9 mouse cellular contexts compared by ENCODE assay signal in the genomic region with DNA sequence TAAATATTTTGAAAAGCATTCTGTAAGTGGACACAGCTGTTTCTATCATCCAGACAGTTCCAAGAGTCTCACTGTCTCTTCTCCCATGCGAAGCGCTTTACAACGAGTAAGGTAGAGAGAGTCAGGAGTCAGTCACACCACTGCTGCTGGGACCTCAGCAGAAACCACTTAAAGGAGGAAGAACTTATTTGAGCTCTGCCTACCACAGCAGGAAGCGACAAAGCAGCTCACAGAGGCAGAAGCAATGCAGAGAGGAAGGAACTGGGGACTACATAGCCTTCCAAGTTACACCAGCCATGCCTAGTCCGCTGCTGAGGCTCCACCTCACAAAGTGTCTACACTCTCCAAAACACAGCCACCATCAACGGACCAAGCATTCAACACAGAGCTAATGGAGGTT. TPM values are rescaled to one million over a fixed set of nuclear protein-coding genes. Genes with fewer than 3 reads are reported as not detected.
DNase-seq lines count a peak whose midpoint lies in the region; ATAC-seq and TF ChIP-seq lines count a peak whose summit lies in the region.
"Had no signal": no experiment of that assay in that cellular context is flagged by ENCODE, and none has a peak within 500 bp of the region (broad histone marks: within the 10 kb centered on the region; RNA-seq: fewer than 3 reads in every experiment).

No protein-coding gene starts in this region.

- H3K4me1 ChIP-seq in heart, embryonic 15.5 days (replicated peaks), result peaks cover 22% of the 10 kb centered on the region
- peaks cover 5% of the 10 kb centered on the region; the same call in 1 of the 2 replicates for H3K4me1 ChIP-seq in hindbrain, postnatal 0 days (ENCODE audit: insufficient read depth, low read length)

- H3K9me3 ChIP-seq in heart, embryonic 15.5 days (replicated peaks), result no peaks in the 10 kb centered on the region
- H3K9me3 ChIP-seq in hindbrain, postnatal 0 days (ENCODE audit: low read length), result no peaks in the 10 kb centered on the region

- TF ChIP-seq CTCF in hindbrain, postnatal 0 days (IDR thresholded peaks at IDR 0.05; ENCODE audit: low read depth), result no peak

- H3K4me2 ChIP-seq in heart, embryonic 15.5 days, result no peak overlapping the region
- no peak overlapping the region for H3K4me2 ChIP-seq in hindbrain, postnatal 0 days (ENCODE audit: low read depth, low read length)

- 0 out of 2 replicates have a peak, but pooled peaks have one; percentile 18 for ATAC-seq in heart, embryonic 15.5 days (replicated peaks; ENCODE audit: insufficient number of reproducible peaks, insufficient read depth, low FRiP score, low read depth)
- ATAC-seq in hindbrain, postnatal 0 days, result no peak

- no peak overlapping the region for H3K4me3 ChIP-seq in heart, embryonic 15.5 days
- peak overlapping the region; percentile 0; the same call in 1 of the 2 replicates for H3K4me3 ChIP-seq in macrophage (ENCODE audit: inconsistent target)
- no peak overlapping the region for H3K4me3 ChIP-seq in hindbrain, postnatal 0 days (ENCODE audit: low read length)

- H3K36me3 ChIP-seq in heart, embryonic 15.5 days, result no peaks in the 10 kb centered on the region
- H3K36me3 ChIP-seq in macrophage (ENCODE audit: inconsistent target), result no peaks in the 10 kb centered on the region
- no peaks in the 10 kb centered on the region for H3K36me3 ChIP-seq in hindbrain, postnatal 0 days (ENCODE audit: insufficient read depth, low read length)

- H3K9ac ChIP-seq in heart, embryonic 15.5 days, result no peak overlapping the region
- H3K9ac ChIP-seq in hindbrain, postnatal 0 days (replicated peaks; ENCODE audit: low read length), result no peak overlapping the region

- WGBS in heart, embryonic 15.5 days, result 29% methylated on average over 6 of the region's 6 CpGs
- 0% methylated on average over 6 of the region's 6 CpGs for WGBS in macrophage (ENCODE audit: missing documents)
- WGBS in hindbrain, postnatal 0 days, result 67% methylated on average over 6 of the region's 6 CpGs

- peak; percentile 40 for DNase-seq in layer of hippocampus, adult 11-12 months (ENCODE audit: low spot score)
- DNase-seq in layer of hippocampus, adult 18-20 months (ENCODE audit: low spot score in 2 of 2), result no peak
- peak; percentile 46 to 62 for DNase-seq in thymus, postnatal 10 days (ENCODE audit: low spot score in 2 of 2)
- DNase-seq in testis, postnatal 10 days (ENCODE audit: low spot score), result no peak
- no peak for DNase-seq in embryo, embryonic 9.5 days (ENCODE audit: extremely low spot score)
- DNase-seq in hindbrain, postnatal 0 days (ENCODE audit: low spot score), result no peak
- DNase-seq: gastrocnemius, postnatal 36 days had no signal

- peaks cover 97% of the 10 kb centered on the region for H3K79me2 ChIP-seq in macrophage (ENCODE audit: inconsistent target)

- peak overlapping the region; percentile 25; the same call in 1 of the 2 replicates for H3K27ac ChIP-seq in heart, embryonic 15.5 days
- peak overlapping the region; percentile 91 for H3K27ac ChIP-seq in macrophage
- H3K27ac ChIP-seq in hindbrain, postnatal 0 days, result no peak overlapping the region

- H3K27me3 ChIP-seq in heart, embryonic 15.5 days, result no peaks in the 10 kb centered on the region
- H3K27me3 ChIP-seq in hindbrain, postnatal 0 days (ENCODE audit: insufficient read depth, low read length), result no peaks in the 10 kb centered on the region

RNA-seq across cellular contexts. Expression of a gene that starts 9.2 kb away (rescaled TPM):
- total RNA-seq in layer of hippocampus, adult 18-20 months (2021), result 100 to 1,000 TPM; 132 to 138 TPM
- 10.6 and 12.2 TPM in 2 replicates for polyA plus RNA-seq in heart, embryonic 15.5 days (2015; fragmentation: Nextera tagmentation; extraction: Ambion mirVana)
- total RNA-seq in macrophage (2018; cell fraction: chromatin; rRNA removed), result 100 to 1,000 TPM in 25 of 26 experiments, 10 to 100 TPM in 1; 84.8 to 216 (median 156) TPM
- total RNA-seq in macrophage (2018; cell fraction: cytosol; rRNA removed), result 10 to 100 TPM; 55.5 to 89.9 (median 80.4) TPM
- total RNA-seq in macrophage (2018; cell fraction: nucleus; rRNA removed), result 100 to 1,000 TPM in 13 of 26 experiments, 10 to 100 TPM in 13; 65.7 to 154 (median 101) TPM
- 39.6 to 55.7 TPM (median 44.7 TPM) in 3 replicates for polyA plus RNA-seq in macrophage (2018)
- 22.3 and 23.4 TPM in 2 replicates for total RNA-seq in hindbrain, postnatal 0 days (2014; rRNA removed)
- polyA plus RNA-seq in hindbrain, postnatal 0 days (2015; fragmentation: Nextera tagmentation; extraction: Ambion mirVana), result 11.9 and 12.3 TPM in 2 replicates

Comparison
In these comparisons a context has a peak if more than half of its experiments do, and no peak if none do; other contexts are left out.
1. DNase-seq: peak in layer of hippocampus, adult 11-12 months (single experiment) and thymus, postnatal 10 days (2 of 2); none in layer of hippocampus, adult 18-20 months (0 of 2), testis, postnatal 10 days (single experiment), embryo, embryonic 9.5 days (single experiment) and hindbrain, postnatal 0 days (single experiment).